Mouse (Mus musculus): ENCODE data around the gene Maml3. TPM values are rescaled to one million over a fixed set of nuclear protein-coding genes. Genes with fewer than 3 reads are reported as not detected.

Gene Maml3
- polyA plus RNA-seq, 1 experiment from 2014 or later, result 5.6 TPM

GRCm38 (mm10) chr3:52068885-52069284 is 36.0 kb downstream of the Maml3 start:
- TF ChIP-seq EP300 (IDR thresholded peaks at IDR 0.05), result no peak
- no peak for TF ChIP-seq CTCF (IDR thresholded peaks at IDR 0.05)
- no peak for DNase-seq (ENCODE audit: low spot score)
- H3K9me3 ChIP-seq (ENCODE audit: low read length), result no peaks in the 10 kb centered on the region
- peaks cover 9% of the 10 kb centered on the region for H3K4me1 ChIP-seq (ENCODE audit: insufficient read depth, low read depth, low read length)
- H3K27ac ChIP-seq (ENCODE audit: low read length), result no peak overlapping the region
- H3K27me3 ChIP-seq (replicated peaks; ENCODE audit: insufficient read depth, low read length), result no peaks in the 10 kb centered on the region
- WGBS, result 76% methylated on average over 3 of the region's 3 CpGs
- H3K4me2 ChIP-seq (replicated peaks; ENCODE audit: low read depth, low read length), result no peak overlapping the region
- no peak for ATAC-seq
- no peak overlapping the region for H3K9ac ChIP-seq (replicated peaks; ENCODE audit: low read depth)
- no peak overlapping the region for H3K4me3 ChIP-seq (ENCODE audit: low read depth, low read length)
- H3K36me3 ChIP-seq (ENCODE audit: insufficient read depth, low read length), result no peaks in the 10 kb centered on the region

GRCm38 (mm10) chr3:52067181-52067580 is 37.7 kb downstream of the Maml3 start:
- DNase-seq (ENCODE audit: low spot score) (no peak), ATAC-seq (no peak)
- Histone ChIP-seq H3K9ac (replicated peaks; ENCODE audit: low read depth) (no peak overlapping the region), H3K4me1 (ENCODE audit: insufficient read depth, low read depth, low read length) (peaks cover 9% of the 10 kb centered on the region), H3K4me2 (replicated peaks; ENCODE audit: low read depth, low read length) (no peak overlapping the region), H3K27ac (ENCODE audit: low read length) (no peak overlapping the region), H3K4me3 (ENCODE audit: low read depth, low read length) (no peak overlapping the region), H3K27me3 (replicated peaks; ENCODE audit: insufficient read depth, low read length) (no peaks in the 10 kb centered on the region), H3K36me3 (ENCODE audit: insufficient read depth, low read length) (no peaks in the 10 kb centered on the region), H3K9me3 (ENCODE audit: low read length) (no peaks in the 10 kb centered on the region)
- TF ChIP-seq CTCF (IDR thresholded peaks at IDR 0.05), result no peak
- no peak for TF ChIP-seq EP300 (IDR thresholded peaks at IDR 0.05)
- WGBS, result 73% methylated on average over 6 of the region's 6 CpGs

DNA sequence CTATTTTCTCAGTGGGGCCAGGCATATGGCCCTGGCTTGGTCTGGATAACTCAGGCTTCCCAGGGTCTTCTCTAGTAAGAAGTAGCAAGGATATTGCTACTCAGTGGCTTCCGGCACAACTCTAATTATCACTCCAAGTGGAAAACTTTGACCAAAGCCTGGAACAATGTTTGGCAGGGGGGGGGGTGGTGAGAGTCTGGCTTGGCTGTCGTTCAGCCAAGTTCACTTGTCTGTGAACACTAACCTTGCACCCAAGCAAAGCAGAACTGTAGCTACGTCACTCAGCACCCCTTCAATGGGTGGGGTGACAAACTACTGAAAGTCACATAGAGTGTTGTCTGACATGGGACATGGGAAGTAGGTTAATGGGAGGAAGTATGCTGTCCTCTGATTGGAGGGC is 38.7 kb downstream of the Maml3 start:
- no peaks in the 10 kb centered on the region for H3K27me3 ChIP-seq (replicated peaks; ENCODE audit: insufficient read depth, low read length)
- no peak overlapping the region for H3K4me2 ChIP-seq (replicated peaks; ENCODE audit: low read depth, low read length)
- 37% methylated on average over 3 of the region's 3 CpGs for WGBS
- H3K36me3 ChIP-seq (ENCODE audit: insufficient read depth, low read length), result no peaks in the 10 kb centered on the region
- H3K9ac ChIP-seq (replicated peaks; ENCODE audit: low read depth), result no peak overlapping the region
- H3K4me3 ChIP-seq (ENCODE audit: low read depth, low read length), result no peak overlapping the region
- H3K4me1 ChIP-seq (ENCODE audit: insufficient read depth, low read depth, low read length), result peaks cover 9% of the 10 kb centered on the region
- no peak for TF ChIP-seq EP300 (IDR thresholded peaks at IDR 0.05)
- TF ChIP-seq CTCF (IDR thresholded peaks at IDR 0.05), result no peak
- no peak overlapping the region for H3K27ac ChIP-seq (ENCODE audit: low read length)
- H3K9me3 ChIP-seq (ENCODE audit: low read length), result no peaks in the 10 kb centered on the region
- no peak for DNase-seq (ENCODE audit: low spot score)
- ATAC-seq, result no peak

GRCm38 (mm10) chr3:52063261-52063655 is 41.6 kb downstream of the Maml3 start:
- Histone ChIP-seq H3K36me3 (ENCODE audit: insufficient read depth, low read length) (no peaks in the 10 kb centered on the region), H3K27me3 (replicated peaks; ENCODE audit: insufficient read depth, low read length) (no peaks in the 10 kb centered on the region), H3K27ac (ENCODE audit: low read length) (no peak overlapping the region), H3K9ac (replicated peaks; ENCODE audit: low read depth) (no peak overlapping the region), H3K4me2 (replicated peaks; ENCODE audit: low read depth, low read length) (no peak overlapping the region), H3K4me1 (ENCODE audit: insufficient read depth, low read depth, low read length) (0 out of 2 replicates have a peak, but pooled peaks cover 3% of the 10 kb centered on the region), H3K4me3 (ENCODE audit: low read depth, low read length) (no peak overlapping the region), H3K9me3 (ENCODE audit: low read length) (no peaks in the 10 kb centered on the region)
- TF ChIP-seq CTCF (IDR thresholded peaks at IDR 0.05), result no peak
- TF ChIP-seq EP300 (IDR thresholded peaks at IDR 0.05), result no peak
- ATAC-seq (no peak), DNase-seq (ENCODE audit: low spot score) (no peak)
- 84% methylated on average over 3 of the region's 3 CpGs for WGBS

GRCm38 (mm10) chr3:52062389-52063260 is 42.3 kb downstream of the Maml3 start:
- Histone ChIP-seq H3K4me2 (replicated peaks; ENCODE audit: low read depth, low read length) (no peak overlapping the region), H3K4me1 (ENCODE audit: insufficient read depth, low read depth, low read length) (0 out of 2 replicates have a peak, but pooled peaks cover 3% of the 10 kb centered on the region), H3K27me3 (replicated peaks; ENCODE audit: insufficient read depth, low read length) (no peaks in the 10 kb centered on the region), H3K36me3 (ENCODE audit: insufficient read depth, low read length) (no peaks in the 10 kb centered on the region), H3K9ac (replicated peaks; ENCODE audit: low read depth) (no peak overlapping the region), H3K4me3 (ENCODE audit: low read depth, low read length) (no peak overlapping the region), H3K9me3 (ENCODE audit: low read length) (no peaks in the 10 kb centered on the region), H3K27ac (ENCODE audit: low read length) (no peak overlapping the region)
- 73% methylated on average over 11 of the region's 11 CpGs for WGBS
- no peak for DNase-seq (ENCODE audit: low spot score)
- TF ChIP-seq EP300 (IDR thresholded peaks at IDR 0.05) (no peak), CTCF (IDR thresholded peaks at IDR 0.05) (no peak)
- no peak for ATAC-seq

DNA sequence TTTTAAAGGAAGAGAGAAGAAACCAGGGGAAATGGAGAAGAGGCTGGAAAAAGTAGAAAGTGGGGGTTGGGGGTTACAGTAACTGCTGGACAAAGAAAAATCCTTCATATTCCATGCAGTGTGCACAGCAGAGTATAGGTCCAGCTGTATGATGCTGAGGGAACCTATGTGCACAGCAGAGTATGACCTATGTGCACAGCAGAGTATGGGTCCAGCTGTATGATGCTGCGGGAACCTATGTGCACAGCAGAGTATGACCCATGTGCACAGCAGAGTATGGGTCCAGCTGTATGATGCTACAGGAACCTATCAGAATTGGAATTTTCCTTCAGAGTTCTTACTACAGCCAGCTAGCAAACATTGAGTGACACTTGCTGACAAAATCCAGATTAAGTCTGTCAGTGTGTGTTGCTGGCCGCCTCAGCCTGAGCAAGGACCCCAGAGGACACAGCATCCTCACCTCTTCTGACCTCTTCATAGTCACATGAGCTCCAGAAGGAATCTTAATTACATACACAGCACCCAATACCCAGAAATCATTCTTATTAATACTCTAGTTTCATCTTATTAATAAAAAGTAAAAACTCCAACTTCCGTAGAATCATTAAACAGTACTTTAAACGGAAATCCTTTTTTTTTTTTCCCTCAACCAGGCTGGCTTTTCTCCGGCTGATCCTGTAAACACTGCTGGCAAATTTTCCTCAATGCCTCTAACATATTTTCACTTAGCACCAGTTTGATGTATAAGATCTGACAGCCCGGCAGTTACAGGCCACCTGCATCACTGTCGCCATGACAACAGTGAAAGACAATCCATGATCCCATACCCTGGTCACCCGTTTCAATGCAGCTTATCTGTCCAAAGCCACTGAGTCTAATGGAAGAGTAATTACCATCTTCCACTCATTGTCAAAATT is 43.1 kb downstream of the Maml3 start:
- no peak overlapping the region for H3K9ac ChIP-seq (replicated peaks; ENCODE audit: low read depth)
- ATAC-seq, result no peak
- H3K4me1 ChIP-seq (ENCODE audit: insufficient read depth, low read depth, low read length), result 0 out of 2 replicates have a peak, but pooled peaks cover 1% of the 10 kb centered on the region
- H3K4me3 ChIP-seq (ENCODE audit: low read depth, low read length), result no peak overlapping the region
- 48% methylated on average over 8 of the region's 8 CpGs for WGBS
- no peak overlapping the region for H3K4me2 ChIP-seq (replicated peaks; ENCODE audit: low read depth, low read length)
- TF ChIP-seq CTCF (IDR thresholded peaks at IDR 0.05) (no peak), EP300 (IDR thresholded peaks at IDR 0.05) (no peak)
- no peaks in the 10 kb centered on the region for H3K36me3 ChIP-seq (ENCODE audit: insufficient read depth, low read length)
- DNase-seq (ENCODE audit: low spot score), result no peak
- no peak overlapping the region for H3K27ac ChIP-seq (ENCODE audit: low read length)
- no peaks in the 10 kb centered on the region for H3K9me3 ChIP-seq (ENCODE audit: low read length)
- no peaks in the 10 kb centered on the region for H3K27me3 ChIP-seq (replicated peaks; ENCODE audit: insufficient read depth, low read length)

All from lung, postnatal 0 days (tissue).